Mouse (Mus musculus) spleen, adult 2 months (tissue): ENCODE data around the gene Ccdc85a. TPM values are rescaled to one million over a fixed set of nuclear protein-coding genes. Genes with fewer than 3 reads are reported as not detected.

ENCODE experiments used
- DNase-seq, 2 experiments: peaks; one replicate each; pipeline versions ENCODE4 v3.0.0 to v3.0.0-alpha.2; 2012 to 2021; ENCODE audit warnings: low spot score in 2 of 2, low read depth in 1 of 2
- H3K27ac ChIP-seq: fragments of 200-500 bp; 2 replicates; pipeline ENCODE4 v1.5.1; 2012; ENCODE audit warnings: low read length, inconsistent platforms; ENCODE audit not compliant: insufficient read depth
- H3K27me3 ChIP-seq: fragments of 200-500 bp; 2 replicates; pipeline ENCODE4 v1.6.1; 2012; ENCODE audit warnings: mild to moderate bottlenecking, moderate library complexity, low read length, inconsistent platforms; ENCODE audit not compliant: control insufficient read depth, insufficient read depth
- H3K36me3 ChIP-seq: fragments of 200-500 bp; 2 replicates; pipeline ENCODE4 v1.6.1; 2012; ENCODE audit warnings: mild to moderate bottlenecking, low read length, inconsistent platforms; ENCODE audit not compliant: control insufficient read depth, insufficient read depth
- H3K4me1 ChIP-seq: fragments of 200-500 bp; 2 replicates; pipeline ENCODE4 v1.6.1; 2011; ENCODE audit warnings: inconsistent platforms; ENCODE audit not compliant: control insufficient read depth, insufficient read depth, insufficient read length
- H3K4me3 ChIP-seq: fragments of 200-500 bp; 2 replicates; pipeline ENCODE4 v1.5.1; 2011; ENCODE audit warnings: mild to moderate bottlenecking, inconsistent platforms; ENCODE audit not compliant: insufficient read depth, insufficient read length; ENCODE audit errors: extremely low read depth
- CTCF ChIP-seq: fragments of 200-500 bp; IDR thresholded peaks from 2 replicates; pipeline ENCODE4 v1.5.1; 2011; ENCODE audit warnings: mild to moderate bottlenecking, inconsistent platforms; ENCODE audit not compliant: insufficient read depth, insufficient read length, insufficient replicate concordance; ENCODE audit errors: extremely low read depth
- POLR2A ChIP-seq: fragments of 200-500 bp; IDR thresholded peaks from 2 replicates; pipeline ENCODE4 v1.6.1; 2011; ENCODE audit warnings: low read depth, low read length, inconsistent platforms
- WGBS: fragments of 180-500 bp; shearing (Covaris S2); methylation state at CpG from one replicate; pipeline ENCODE4 v1.1.7; 2018; 5-methylcytosine and 5-hydroxymethylcytosine counted together
- polyA plus RNA-seq: library from polyadenylated mRNA; depleted of rRNA; stranded (reverse); fragments of >200 nt; gene quantifications from 2 replicates; pipeline ENCODE4 v1.2.3, GENCODE M21; 2012

Ccdc85a gene
- polyA plus RNA-seq, 1 experiment = 0.06 TPM

GRCm38 (mm10) chr11:28491330-28491729 is 92.8 kb downstream of the Ccdc85a start:
- no peaks in the 10 kb centered on the region for H3K27me3 ChIP-seq
- WGBS = 85% methylated on average over 1 of the region's 1 CpGs
- no peak for DNase-seq
- no peaks in the 10 kb centered on the region for H3K36me3 ChIP-seq
- no peak overlapping the region for H3K4me3 ChIP-seq
- TF ChIP-seq POLR2A (no peak), CTCF (no peak)
- H3K27ac ChIP-seq = no peak overlapping the region
- no peaks in the 10 kb centered on the region for H3K4me1 ChIP-seq

GRCm38 (mm10) chr11:28484083-28484729 is 99.9 kb downstream of the Ccdc85a start:
- no peak for TF ChIP-seq POLR2A
- no peak for TF ChIP-seq CTCF
- H3K4me1 ChIP-seq = no peaks in the 10 kb centered on the region
- H3K4me3 ChIP-seq = no peak overlapping the region
- no peak for DNase-seq
- H3K27me3 ChIP-seq = no peaks in the 10 kb centered on the region
- 69% methylated on average over 4 of the region's 4 CpGs for WGBS
- H3K36me3 ChIP-seq = no peaks in the 10 kb centered on the region
- no peak overlapping the region for H3K27ac ChIP-seq

GRCm38 (mm10) chr11:28477088-28477487 is 107.0 kb downstream of the Ccdc85a start:
- H3K4me3 ChIP-seq = no peak overlapping the region
- H3K27ac ChIP-seq = no peak overlapping the region
- H3K36me3 ChIP-seq = no peaks in the 10 kb centered on the region
- DNase-seq = no peak
- TF ChIP-seq POLR2A (no peak), CTCF (no peak)
- H3K27me3 ChIP-seq = no peaks in the 10 kb centered on the region
- H3K4me1 ChIP-seq = no peaks in the 10 kb centered on the region
- 83% methylated on average over 1 of the region's 1 CpGs for WGBS

- no peak overlapping the region for H3K4me3 ChIP-seq
- no peak for DNase-seq
- no peaks in the 10 kb centered on the region for H3K27me3 ChIP-seq
- no peaks in the 10 kb centered on the region for H3K36me3 ChIP-seq
- H3K27ac ChIP-seq = no peak overlapping the region
- no peak for TF ChIP-seq CTCF
- TF ChIP-seq POLR2A = no peak
- no peaks in the 10 kb centered on the region for H3K4me1 ChIP-seq
These were observed 118.4 kb downstream of the Ccdc85a start for GRCm38 (mm10) chr11:28465726-28466125.

- no peak for DNase-seq
- WGBS = 73% methylated on average over 1 of the region's 1 CpGs
- no peak overlapping the region for H3K27ac ChIP-seq
- no peaks in the 10 kb centered on the region for H3K4me1 ChIP-seq
- H3K4me3 ChIP-seq = no peak overlapping the region
- H3K27me3 ChIP-seq = no peaks in the 10 kb centered on the region
- no peaks in the 10 kb centered on the region for H3K36me3 ChIP-seq
- TF ChIP-seq POLR2A = no peak
- TF ChIP-seq CTCF = no peak
These were observed 119.2 kb downstream of the Ccdc85a start for GRCm38 (mm10) chr11:28464926-28465325.

GRCm38 (mm10) chr11:28459165-28459564 is 125.0 kb downstream of the Ccdc85a start:
- 89% methylated on average over 1 of the region's 1 CpGs for WGBS
- no peaks in the 10 kb centered on the region for H3K36me3 ChIP-seq
- DNase-seq = no peak
- no peaks in the 10 kb centered on the region for H3K27me3 ChIP-seq
- H3K4me3 ChIP-seq = no peak overlapping the region
- H3K27ac ChIP-seq = no peak overlapping the region
- H3K4me1 ChIP-seq = no peaks in the 10 kb centered on the region
- TF ChIP-seq CTCF (no peak), POLR2A (no peak)

GRCm38 (mm10) chr11:28439877-28440276 is 144.2 kb downstream of the Ccdc85a start:
- DNase-seq = no peak
- Histone ChIP-seq H3K27me3 (no peaks in the 10 kb centered on the region), H3K4me1 (no peaks in the 10 kb centered on the region), H3K36me3 (no peaks in the 10 kb centered on the region), H3K4me3 (no peak overlapping the region), H3K27ac (no peak overlapping the region)
- TF ChIP-seq CTCF (no peak), POLR2A (no peak)
